ENCODE assay signal across 9 mouse cellular contexts in the genomic region with DNA sequence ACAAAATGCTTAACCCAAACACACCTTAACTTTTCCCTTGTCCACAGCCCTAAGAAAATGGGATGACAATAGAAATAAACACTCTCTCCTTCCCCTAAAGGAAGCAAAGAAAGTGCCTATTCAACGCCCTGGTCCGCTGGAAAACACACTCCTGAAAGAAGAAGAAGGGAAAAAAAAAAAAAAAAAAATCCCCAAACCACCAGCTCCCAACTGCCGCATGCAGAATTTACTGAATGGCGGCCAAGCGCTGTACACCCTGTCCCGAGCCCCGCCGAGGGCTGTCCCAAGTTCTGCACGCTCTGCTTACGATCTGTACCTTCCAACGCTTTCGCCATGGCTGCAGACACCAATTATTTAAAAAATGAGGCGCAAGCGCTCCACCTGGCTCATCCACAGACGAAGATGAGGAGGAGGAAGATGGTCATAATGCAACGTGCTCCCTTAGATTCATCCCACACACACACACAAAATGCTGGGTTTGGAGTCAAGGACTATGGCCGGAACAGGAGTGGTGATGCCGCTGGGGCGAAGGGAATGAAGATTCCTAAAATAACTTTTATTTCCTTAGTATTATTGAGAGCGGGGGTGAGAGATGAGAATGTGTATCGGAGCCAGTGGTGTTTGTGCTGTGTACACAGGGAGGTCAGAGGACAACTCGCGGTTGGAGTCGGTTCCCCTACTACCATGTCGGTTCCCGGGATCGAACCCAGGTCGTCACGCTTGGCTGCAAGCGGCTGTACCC. TPM values are rescaled to one million over a fixed set of nuclear protein-coding genes. Genes with fewer than 3 reads are reported as not detected.
A peak's percentile ranks its signal among the peaks of the same experiment; 100 is the strongest.
DNase-seq lines count a peak whose midpoint lies in the region; ATAC-seq lines count a peak whose summit lies in the region.
"Had no signal": no experiment of that assay in that cellular context is flagged by ENCODE, and none has a peak within 500 bp of the region (broad histone marks: within the 10 kb centered on the region; RNA-seq: fewer than 3 reads in every experiment).

No protein-coding gene starts in this region.

- peak overlapping the region; percentile 78; the same call in 1 of the 2 replicates for H3K27ac ChIP-seq in intestine, embryonic 14.5 days (ENCODE audit: low read depth)
- peak overlapping the region; percentile 87 for H3K27ac ChIP-seq in limb, embryonic 15.5 days
- H3K27ac ChIP-seq in midbrain, embryonic 14.5 days (replicated peaks; ENCODE audit: low read depth, low read length): peak overlapping the region; percentile 90

- H3K36me3 ChIP-seq in intestine, embryonic 14.5 days (ENCODE audit: control insufficient read depth, insufficient read depth, low read length): no peaks in the 10 kb centered on the region
- H3K36me3 ChIP-seq in limb, embryonic 15.5 days: no peaks in the 10 kb centered on the region
- no peaks in the 10 kb centered on the region for H3K36me3 ChIP-seq in midbrain, embryonic 14.5 days (ENCODE audit: control insufficient read depth, insufficient read depth, low read length)

- no peaks in the 10 kb centered on the region for H3K27me3 ChIP-seq in intestine, embryonic 14.5 days (replicated peaks; ENCODE audit: control insufficient read depth, insufficient read depth, low read length)
- no peaks in the 10 kb centered on the region for H3K27me3 ChIP-seq in limb, embryonic 15.5 days
- H3K27me3 ChIP-seq in midbrain, embryonic 14.5 days (ENCODE audit: control insufficient read depth, insufficient read depth, low read length): no peaks in the 10 kb centered on the region

- WGBS in intestine, embryonic 14.5 days: 8% methylated on average over 30 of the region's 30 CpGs
- WGBS in limb, embryonic 15.5 days: 4% methylated on average over 30 of the region's 30 CpGs
- WGBS in midbrain, embryonic 14.5 days: 6% methylated on average over 30 of the region's 30 CpGs

- H3K4me1 ChIP-seq in intestine, embryonic 14.5 days (replicated peaks; ENCODE audit: control insufficient read depth, insufficient read depth, low read length): peaks cover 5% of the 10 kb centered on the region; the same call in 1 of the 2 replicates
- H3K4me1 ChIP-seq in limb, embryonic 15.5 days: peaks cover 9% of the 10 kb centered on the region
- 0 out of 2 replicates have a peak, but pooled peaks cover 6% of the 10 kb centered on the region for H3K4me1 ChIP-seq in midbrain, embryonic 14.5 days (ENCODE audit: control insufficient read depth, insufficient read depth, low read length)

- no peak; the same call in 1 of the 2 replicates for ATAC-seq in intestine, embryonic 14.5 days (replicated peaks; ENCODE audit: low FRiP score, low TSS enrichment, low read depth)
- no peak for ATAC-seq in limb, embryonic 15.5 days (ENCODE audit: insufficient number of reproducible peaks, low FRiP score, low TSS enrichment, low read depth)
- ATAC-seq in midbrain, embryonic 14.5 days (ENCODE audit: low FRiP score, low TSS enrichment): 0 out of 2 replicates have a peak, but pooled peaks have one; percentile 3

- H3K9me3 ChIP-seq in intestine, embryonic 14.5 days (ENCODE audit: control insufficient read depth, low read length): no peaks in the 10 kb centered on the region
- no peaks in the 10 kb centered on the region for H3K9me3 ChIP-seq in limb, embryonic 15.5 days
- no peaks in the 10 kb centered on the region for H3K9me3 ChIP-seq in midbrain, embryonic 14.5 days (ENCODE audit: control insufficient read depth, low read length)

- peak; percentile 16 to 26 for DNase-seq in left cerebral cortex, adult 18-20 months (ENCODE audit: low spot score in 2 of 2)
- DNase-seq in left cerebral cortex, adult 11 months (ENCODE audit: low spot score): no peak
- DNase-seq in cerebellum, adult 18-20 months: peak; percentile 16 to 37
- peak; percentile 31 for DNase-seq in gastrocnemius, postnatal 10 days
- DNase-seq in intestine, embryonic 14.5 days (ENCODE audit: low spot score): peak; percentile 86
- DNase-seq in midbrain, embryonic 14.5 days: peak; percentile 72
- DNase-seq in thymus, postnatal 14 days: peak; percentile 68

- H3K4me2 ChIP-seq in intestine, embryonic 14.5 days (ENCODE audit: low read length): peak overlapping the region; percentile 58
- peak overlapping the region; percentile 81 for H3K4me2 ChIP-seq in limb, embryonic 15.5 days
- H3K4me2 ChIP-seq in midbrain, embryonic 14.5 days (ENCODE audit: low read length): peak overlapping the region; percentile 71

- H3K4me3 ChIP-seq in intestine, embryonic 14.5 days (ENCODE audit: low read depth, low read length): peak overlapping the region; percentile 86
- H3K4me3 ChIP-seq in limb, embryonic 15.5 days: peak overlapping the region; percentile 92
- peak overlapping the region; percentile 83 for H3K4me3 ChIP-seq in midbrain, embryonic 14.5 days (replicated peaks; ENCODE audit: low read depth, low read length)

- peak overlapping the region; percentile 76 for H3K9ac ChIP-seq in intestine, embryonic 14.5 days (ENCODE audit: low read length)
- peak overlapping the region; percentile 73 for H3K9ac ChIP-seq in limb, embryonic 15.5 days
- H3K9ac ChIP-seq in midbrain, embryonic 14.5 days (replicated peaks; ENCODE audit: low read length): peak overlapping the region; percentile 80

RNA-seq across cellular contexts. Expression of gene Fkbp5, which starts 32.5 kb away (rescaled TPM):
- total RNA-seq in left cerebral cortex, adult 18-20 months (2021): 10 to 100 TPM; 37.8 to 42.8 TPM
- 10 to 100 TPM in 1 of 2 experiments, 1 to 10 TPM in 1; 6.0 to 14.4 TPM for total RNA-seq in gastrocnemius, postnatal 10 days (2021)
- polyA plus RNA-seq in intestine, embryonic 14.5 days (2014; fragmentation: Nextera tagmentation; extraction: Ambion mirVana): 8.1 and 8.7 TPM in 2 replicates
- 29.8 and 42.1 TPM in 2 replicates for polyA plus RNA-seq in limb, embryonic 15.5 days (2015; fragmentation: Nextera tagmentation; extraction: Ambion mirVana)
- 11.6 and 22.2 TPM in 2 replicates for polyA plus RNA-seq in midbrain, embryonic 14.5 days (2014; fragmentation: Nextera tagmentation; extraction: Ambion mirVana)

RNA-seq across cellular contexts. Expression of gene Armc12, which starts 45.7 kb away (rescaled TPM):
- not detected for total RNA-seq in left cerebral cortex, adult 18-20 months (2021)
- total RNA-seq in gastrocnemius, postnatal 10 days (2021): not detected
- not detected in 2 replicates for polyA plus RNA-seq in intestine, embryonic 14.5 days (2014; fragmentation: Nextera tagmentation; extraction: Ambion mirVana)
- not detected in 2 replicates for polyA plus RNA-seq in limb, embryonic 15.5 days (2015; fragmentation: Nextera tagmentation; extraction: Ambion mirVana)
- not detected in 2 replicates for polyA plus RNA-seq in midbrain, embryonic 14.5 days (2014; fragmentation: Nextera tagmentation; extraction: Ambion mirVana)
- total RNA-seq: neutrophil, adult 5-6 weeks had no signal
